Mouse (Mus musculus): ENCODE measurements around the gene Spsb3. TPM values are rescaled to one million over a fixed set of nuclear protein-coding genes. Genes with fewer than 3 reads are reported as not detected.

Spsb3 gene
- polyA plus RNA-seq, 1 experiment from 2014 or later = 78.3 TPM

- H3K4me2 ChIP-seq (ENCODE audit: low read length) = no peak overlapping the region
- no peak for ATAC-seq
- no peak for DNase-seq (ENCODE audit: low spot score)
- peaks cover 23% of the 10 kb centered on the region for H3K4me1 ChIP-seq (ENCODE audit: control insufficient read depth, insufficient read depth, low read length)
- H3K9ac ChIP-seq (ENCODE audit: low read length) = no peak overlapping the region
- H3K4me3 ChIP-seq (ENCODE audit: low read depth, low read length) = no peak overlapping the region
- 89% methylated on average over 12 of the region's 12 CpGs for WGBS
- H3K27ac ChIP-seq (ENCODE audit: low read depth, low read length) = no peak overlapping the region
- H3K27me3 ChIP-seq (replicated peaks; ENCODE audit: control insufficient read depth, insufficient read depth, low read length) = no peaks in the 10 kb centered on the region
- no peaks in the 10 kb centered on the region for H3K9me3 ChIP-seq (replicated peaks; ENCODE audit: control insufficient read depth, low read length)
- H3K36me3 ChIP-seq (ENCODE audit: control insufficient read depth, insufficient read depth, low read length) = peaks cover 59% of the 10 kb centered on the region
Measured at GRCm38 (mm10) chr17:24892785-24893184, 6.3 kb downstream of the Spsb3 start.

- Histone ChIP-seq H3K4me1 (ENCODE audit: control insufficient read depth, insufficient read depth, low read length) (peaks cover 21% of the 10 kb centered on the region), H3K36me3 (ENCODE audit: control insufficient read depth, insufficient read depth, low read length) (peaks cover 63% of the 10 kb centered on the region), H3K9ac (ENCODE audit: low read length) (no peak overlapping the region), H3K27ac (ENCODE audit: low read depth, low read length) (no peak overlapping the region), H3K9me3 (replicated peaks; ENCODE audit: control insufficient read depth, low read length) (no peaks in the 10 kb centered on the region), H3K4me2 (ENCODE audit: low read length) (no peak overlapping the region), H3K27me3 (replicated peaks; ENCODE audit: control insufficient read depth, insufficient read depth, low read length) (no peaks in the 10 kb centered on the region), H3K4me3 (ENCODE audit: low read depth, low read length) (no peak overlapping the region)
- 93% methylated on average over 2 of the region's 2 CpGs for WGBS
- ATAC-seq = no peak
- no peak for DNase-seq (ENCODE audit: low spot score)
Measured at GRCm38 (mm10) chr17:24893276-24893675, 6.8 kb downstream of the Spsb3 start.

- peak overlapping the region; percentile 81 for H3K27ac ChIP-seq (ENCODE audit: low read depth, low read length)
- DNase-seq (ENCODE audit: low spot score) (no peak), ATAC-seq (peak; percentile 12)
- peak overlapping the region; percentile 90 for H3K9ac ChIP-seq (ENCODE audit: low read length)
- no peaks in the 10 kb centered on the region for H3K9me3 ChIP-seq (replicated peaks; ENCODE audit: control insufficient read depth, low read length)
- peak overlapping the region; percentile 98 for H3K4me2 ChIP-seq (ENCODE audit: low read length)
- peak overlapping the region; percentile 81 for H3K4me3 ChIP-seq (ENCODE audit: low read depth, low read length)
- peaks cover 21% of the 10 kb centered on the region for H3K4me1 ChIP-seq (ENCODE audit: control insufficient read depth, insufficient read depth, low read length)
- 12% methylated on average over 31 of the region's 31 CpGs for WGBS
- no peaks in the 10 kb centered on the region for H3K27me3 ChIP-seq (replicated peaks; ENCODE audit: control insufficient read depth, insufficient read depth, low read length)
- H3K36me3 ChIP-seq (ENCODE audit: control insufficient read depth, insufficient read depth, low read length) = peaks cover 64% of the 10 kb centered on the region
Measured at GRCm38 (mm10) chr17:24894061-24894994, 7.9 kb downstream of the Spsb3 start.

- under 1% methylated on average over 62 of the region's 62 CpGs for WGBS
- peak; percentile 93 for DNase-seq (ENCODE audit: low spot score)
- Histone ChIP-seq H3K4me1 (ENCODE audit: control insufficient read depth, insufficient read depth, low read length) (peaks cover 21% of the 10 kb centered on the region), H3K4me3 (ENCODE audit: low read depth, low read length) (peak within 1 kb of the TSS; percentile 81), H3K36me3 (ENCODE audit: control insufficient read depth, insufficient read depth, low read length) (peaks cover 64% of the 10 kb centered on the region), H3K4me2 (ENCODE audit: low read length) (peak within 1 kb of the TSS; percentile 98), H3K9me3 (replicated peaks; ENCODE audit: control insufficient read depth, low read length) (no peaks in the 10 kb centered on the region), H3K27me3 (replicated peaks; ENCODE audit: control insufficient read depth, insufficient read depth, low read length) (no peaks in the 10 kb centered on the region), H3K27ac (ENCODE audit: low read depth, low read length) (peak within 1 kb of the TSS; percentile 81), H3K9ac (ENCODE audit: low read length) (peak within 1 kb of the TSS; percentile 90)
- peak; percentile 70 for ATAC-seq
Measured at GRCm38 (mm10) chr17:24894995-24895547, 8.6 kb downstream of the Spsb3 start, which contains the start of the genes Eme2 and Mrps34. Eme2 (minus strand) TSS chr17:24895087. Mrps34 (plus strand) TSS chr17:24895116.

GRCm38 (mm10) chr17:24895571-24896240 lies 9.3 kb downstream of the Spsb3 start:
- H3K4me1 ChIP-seq (ENCODE audit: control insufficient read depth, insufficient read depth, low read length) = peaks cover 21% of the 10 kb centered on the region
- H3K27me3 ChIP-seq (replicated peaks; ENCODE audit: control insufficient read depth, insufficient read depth, low read length) = no peaks in the 10 kb centered on the region
- peak overlapping the region; percentile 81 for H3K27ac ChIP-seq (ENCODE audit: low read depth, low read length)
- H3K4me2 ChIP-seq (ENCODE audit: low read length) = peak overlapping the region; percentile 98
- H3K36me3 ChIP-seq (ENCODE audit: control insufficient read depth, insufficient read depth, low read length) = peaks cover 64% of the 10 kb centered on the region
- peak; percentile 7; the same call in 1 of the 2 replicates for ATAC-seq
- H3K9ac ChIP-seq (ENCODE audit: low read length) = peak overlapping the region; percentile 90
- DNase-seq (ENCODE audit: low spot score) = no peak
- H3K9me3 ChIP-seq (replicated peaks; ENCODE audit: control insufficient read depth, low read length) = no peaks in the 10 kb centered on the region
- H3K4me3 ChIP-seq (ENCODE audit: low read depth, low read length) = peak overlapping the region; percentile 81
- 11% methylated on average over 23 of the region's 23 CpGs for WGBS

- H3K9me3 ChIP-seq (replicated peaks; ENCODE audit: control insufficient read depth, low read length) = no peaks in the 10 kb centered on the region
- 1% methylated on average over 46 of the region's 50 CpGs for WGBS
- peak within 1 kb of the TSS; percentile 98 for H3K4me2 ChIP-seq (ENCODE audit: low read length)
- peak within 1 kb of the TSS; percentile 81 for H3K4me3 ChIP-seq (ENCODE audit: low read depth, low read length)
- peak; percentile 66 for ATAC-seq
- peak within 1 kb of the TSS; percentile 90 for H3K9ac ChIP-seq (ENCODE audit: low read length)
- H3K4me1 ChIP-seq (ENCODE audit: control insufficient read depth, insufficient read depth, low read length) = peaks cover 21% of the 10 kb centered on the region
- peak; percentile 78 for DNase-seq (ENCODE audit: low spot score)
- peak within 1 kb of the TSS; percentile 81 for H3K27ac ChIP-seq (ENCODE audit: low read depth, low read length)
- H3K36me3 ChIP-seq (ENCODE audit: control insufficient read depth, insufficient read depth, low read length) = peaks cover 64% of the 10 kb centered on the region
- no peaks in the 10 kb centered on the region for H3K27me3 ChIP-seq (replicated peaks; ENCODE audit: control insufficient read depth, insufficient read depth, low read length)
Measured at GRCm38 (mm10) chr17:24896241-24896992, 10.0 kb downstream of the Spsb3 start, which contains the start of gene Nme3. Nme3 (plus strand) TSS chr17:24896500.

- Histone ChIP-seq H3K9me3 (replicated peaks; ENCODE audit: control insufficient read depth, low read length) (no peaks in the 10 kb centered on the region), H3K27ac (ENCODE audit: low read depth, low read length) (no peak overlapping the region), H3K27me3 (replicated peaks; ENCODE audit: control insufficient read depth, insufficient read depth, low read length) (no peaks in the 10 kb centered on the region), H3K4me2 (ENCODE audit: low read length) (peak overlapping the region; percentile 98), H3K36me3 (ENCODE audit: control insufficient read depth, insufficient read depth, low read length) (peaks cover 64% of the 10 kb centered on the region), H3K9ac (ENCODE audit: low read length) (peak overlapping the region; percentile 90), H3K4me1 (ENCODE audit: control insufficient read depth, insufficient read depth, low read length) (peaks cover 21% of the 10 kb centered on the region), H3K4me3 (ENCODE audit: low read depth, low read length) (peak overlapping the region; percentile 81)
- ATAC-seq = no peak; the same call in 1 of the 2 replicates
- no peak for DNase-seq (ENCODE audit: low spot score)
- WGBS = 28% methylated on average over 11 of the region's 11 CpGs
Measured at GRCm38 (mm10) chr17:24896993-24897269, 10.5 kb downstream of the Spsb3 start.

GRCm38 (mm10) chr17:24897600-24897999 lies 11.2 kb downstream of the Spsb3 start:
- 75% methylated on average over 4 of the region's 4 CpGs for WGBS

More at GRCm38 (mm10) chr17:24897600-24897999, 11.2 kb downstream of the Spsb3 start:
- no peak overlapping the region for H3K27ac ChIP-seq (ENCODE audit: low read depth, low read length)
- H3K4me2 ChIP-seq (ENCODE audit: low read length) = peak overlapping the region; percentile 98
- DNase-seq (ENCODE audit: low spot score) (no peak), ATAC-seq (no peak)
- peaks cover 21% of the 10 kb centered on the region for H3K4me1 ChIP-seq (ENCODE audit: control insufficient read depth, insufficient read depth, low read length)
- peak overlapping the region; percentile 81 for H3K4me3 ChIP-seq (ENCODE audit: low read depth, low read length)
- no peaks in the 10 kb centered on the region for H3K27me3 ChIP-seq (replicated peaks; ENCODE audit: control insufficient read depth, insufficient read depth, low read length)
- no peaks in the 10 kb centered on the region for H3K9me3 ChIP-seq (replicated peaks; ENCODE audit: control insufficient read depth, low read length)
- H3K9ac ChIP-seq (ENCODE audit: low read length) = 0 out of 2 replicates have a peak overlapping the region, but pooled peaks have one; percentile 17
- H3K36me3 ChIP-seq (ENCODE audit: control insufficient read depth, insufficient read depth, low read length) = peaks cover 64% of the 10 kb centered on the region

Data from forebrain, embryonic 14.5 days (tissue).